In the genomic region with DNA sequence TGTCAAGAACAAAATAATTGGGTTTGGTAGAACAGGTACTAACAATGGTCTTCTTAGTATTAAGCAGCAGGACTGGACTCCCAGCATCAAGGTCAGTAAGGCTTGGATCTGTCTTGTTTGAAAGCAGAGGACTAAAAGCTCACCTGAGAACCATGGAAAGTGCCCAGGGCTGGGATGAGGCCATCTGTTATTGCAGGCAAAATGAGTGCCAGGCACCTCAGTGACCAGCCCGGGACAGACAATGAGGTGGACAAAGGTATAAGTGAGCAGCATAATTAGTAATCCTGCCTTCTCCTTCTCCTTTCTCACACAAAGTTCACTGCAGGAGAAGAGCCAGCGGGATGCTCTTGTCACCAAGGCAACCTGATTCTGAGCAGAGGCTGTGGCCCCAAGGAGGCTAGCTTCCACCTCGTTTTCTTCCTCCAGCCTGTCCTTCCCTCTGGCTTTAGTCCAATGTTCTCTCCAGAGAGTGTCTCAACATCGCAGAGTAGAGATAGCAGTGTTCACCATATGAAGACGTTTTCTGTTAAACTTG, we compare ENCODE assay signal across 19 mouse cellular contexts.
A peak's percentile ranks its signal among the peaks of the same experiment; 100 is the strongest.
DNase-seq lines count a peak whose midpoint lies in the region; TF ChIP-seq lines count a peak whose summit lies in the region.
"Had no signal": no experiment of that assay in that cellular context is flagged by ENCODE, and none has a peak within 500 bp of the region (broad histone marks: within the 10 kb centered on the region; RNA-seq: fewer than 3 reads in every experiment).

No protein-coding gene starts in this region.

- intact Hi-C loops in left cerebral cortex, postnatal 4 days (cut with DNase I) = no loop called here
- intact Hi-C loops in left cerebral cortex, postnatal 25 days (cut with DNase I) = no loop called here

- TF ChIP-seq CTCF in brain, embryonic 14.5 days (IDR thresholded peaks at IDR 0.05; ENCODE audit: borderline replicate concordance, extremely low read depth, insufficient read depth, insufficient read length) = no peak

- peak; percentile 6 for DNase-seq in cerebellum, adult 9-11 months
- DNase-seq in cerebellum, adult 8-10 months = no peak
- peak; percentile 6 for DNase-seq in left cerebral cortex, postnatal 4 days
- no peak for DNase-seq in left cerebral cortex, postnatal 25 days (ENCODE audit: low spot score in 2 of 2)
- peak; percentile 36 for DNase-seq in brain, embryonic 14.5 days (ENCODE audit: low read depth)
- DNase-seq in cerebellum, postnatal 36 days = peak; percentile 24 to 30
- DNase-seq in liver = no peak
- DNase-seq: adrenal gland, postnatal 25 days; embryo, embryonic 11 days; gastrocnemius, postnatal 10 days; heart, postnatal 10 days; kidney, adult 18-20 months; kidney, postnatal 25 days; liver, embryonic 13.5 days; lung, adult 18-20 months; lung, postnatal 4 days; retina, postnatal 1 day; right cerebral cortex, postnatal 14 days; thymus, postnatal 14 days had no signal

- TF ChIP-seq POLR2A in brain, embryonic 14.5 days (IDR thresholded peaks at IDR 0.05; ENCODE audit: borderline replicate concordance, extremely low read depth, insufficient read depth, insufficient read length, poor library complexity, severe bottlenecking) = no peak

Comparison
In these comparisons a context has a peak if more than half of its experiments do, and no peak if none do; other contexts are left out.
1. DNase-seq: peak in cerebellum, adult 9-11 months (single experiment), left cerebral cortex, postnatal 4 days (single experiment), brain, embryonic 14.5 days (single experiment) and cerebellum, postnatal 36 days (2 of 2); none in cerebellum, adult 8-10 months (single experiment), left cerebral cortex, postnatal 25 days (0 of 2) and liver (single experiment).